Mouse (Mus musculus): ENCODE measurements around the gene Slc5a10. TPM values are rescaled to one million over a fixed set of nuclear protein-coding genes. Genes with fewer than 3 reads are reported as not detected.

Slc5a10 gene
- total and polyA plus RNA-seq, 2 experiments from 2014 or later: 0.10 to 0.16 TPM

DNA sequence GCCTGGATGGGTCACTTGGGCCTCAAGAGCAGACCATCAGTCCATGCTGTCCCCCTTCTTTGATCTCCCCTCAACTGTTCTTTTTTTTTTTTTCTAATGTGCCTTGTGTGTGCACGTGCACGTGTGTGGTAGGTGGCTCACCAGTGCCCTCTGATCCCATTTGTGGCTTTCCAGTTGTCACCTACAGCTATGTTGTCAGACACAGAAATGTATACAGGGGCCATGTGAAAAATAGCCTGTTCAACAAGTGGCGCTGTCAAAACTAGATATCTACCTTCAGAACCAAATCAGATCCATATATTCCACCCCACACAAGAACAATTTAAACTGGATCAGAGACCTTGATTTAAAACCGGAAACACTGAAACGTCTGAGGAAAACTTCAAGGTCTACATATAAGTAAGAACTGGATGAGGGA is 71.5 kb downstream of the Slc5a10 start:
- no peak for TF ChIP-seq CTCF (IDR thresholded peaks at IDR 0.05; ENCODE audit: low read depth)
- Histone ChIP-seq H3K4me3 (ENCODE audit: low read depth, low read length) (no peak overlapping the region), H3K4me1 (ENCODE audit: insufficient read depth) (no peaks in the 10 kb centered on the region), H3K36me3 (ENCODE audit: insufficient read depth) (no peaks in the 10 kb centered on the region), H3K27ac (ENCODE audit: low read depth, low read length) (no peak overlapping the region), H3K9ac (no peak overlapping the region), H3K27me3 (ENCODE audit: insufficient read depth, low read length) (no peaks in the 10 kb centered on the region), H3K9me3 (ENCODE audit: low read length) (no peaks in the 10 kb centered on the region), H3K4me2 (ENCODE audit: low read depth) (no peak overlapping the region)
- WGBS: 96% methylated on average over 5 of the region's 5 CpGs
- ATAC-seq (no peak), DNase-seq (no peak)

DNA sequence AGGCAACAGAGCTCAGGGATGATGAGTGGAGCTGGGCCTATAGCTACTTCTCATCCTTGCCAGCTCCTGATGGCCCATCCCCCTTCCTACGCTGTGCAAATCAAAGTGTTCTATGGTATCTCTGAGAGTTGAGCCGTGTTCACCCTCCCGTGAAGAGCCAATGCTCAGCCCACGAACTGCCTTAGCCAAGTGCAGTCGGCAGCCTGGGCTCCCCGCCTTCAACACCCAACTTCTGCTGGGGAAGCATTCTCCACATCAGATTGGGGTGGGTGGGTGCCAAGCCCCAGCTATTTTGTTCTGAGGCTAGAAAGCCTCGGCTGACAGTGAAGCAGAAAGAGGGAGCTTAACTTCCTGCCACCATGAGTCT is 71.9 kb downstream of the Slc5a10 start:
- WGBS: 68% methylated on average over 7 of the region's 7 CpGs

DNA sequence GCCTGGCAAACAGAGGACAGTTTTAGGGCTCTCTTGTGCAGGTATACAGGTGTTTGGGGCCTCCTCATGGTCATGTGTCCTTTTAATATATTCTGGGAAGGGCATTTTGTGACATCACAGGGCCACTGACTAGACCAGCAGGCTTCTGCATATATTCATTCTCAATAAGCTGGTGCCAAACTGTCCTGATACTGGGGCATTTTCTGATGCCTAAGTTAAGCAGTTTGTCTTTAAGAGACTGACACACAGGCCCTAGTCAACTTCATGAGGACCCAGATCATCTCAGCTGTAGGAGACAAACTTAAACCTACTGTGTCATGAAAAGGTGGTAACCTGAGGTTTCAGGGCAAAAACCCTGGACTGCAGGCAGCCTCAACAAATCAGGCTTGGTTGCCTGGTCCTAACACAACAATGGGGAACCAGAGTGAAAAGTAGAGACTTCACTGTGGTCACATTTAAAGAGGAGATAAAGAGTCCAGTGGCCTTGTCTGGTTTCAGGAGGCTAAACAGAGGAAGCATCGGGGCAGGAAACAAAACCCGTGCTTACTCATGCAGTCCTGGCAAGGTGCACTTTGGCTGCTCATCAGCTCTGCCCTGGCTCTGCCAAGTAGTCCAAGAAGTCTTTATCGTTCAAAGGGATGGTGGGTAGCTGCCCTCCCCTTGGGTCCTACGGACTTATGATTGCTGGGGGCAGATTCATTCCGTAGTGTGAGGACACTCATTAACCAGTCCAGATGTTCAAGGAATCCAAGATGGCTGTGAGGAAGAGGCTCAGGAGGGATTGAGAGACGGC is 72.5 kb downstream of the Slc5a10 start:
- no peak for TF ChIP-seq CTCF (IDR thresholded peaks at IDR 0.05; ENCODE audit: low read depth)
- Histone ChIP-seq H3K36me3 (ENCODE audit: insufficient read depth) (no peaks in the 10 kb centered on the region), H3K4me1 (ENCODE audit: insufficient read depth) (no peaks in the 10 kb centered on the region), H3K9ac (no peak overlapping the region), H3K27ac (ENCODE audit: low read depth, low read length) (no peak overlapping the region), H3K4me3 (ENCODE audit: low read depth, low read length) (no peak overlapping the region), H3K9me3 (ENCODE audit: low read length) (no peaks in the 10 kb centered on the region), H3K4me2 (ENCODE audit: low read depth) (no peak overlapping the region), H3K27me3 (ENCODE audit: insufficient read depth, low read length) (no peaks in the 10 kb centered on the region)
- ATAC-seq (no peak), DNase-seq (no peak)
- WGBS: 76% methylated on average over 6 of the region's 6 CpGs

More for the DNA sequence above, 71.9 kb downstream of the Slc5a10 start:
- no peak overlapping the region for H3K27ac ChIP-seq (ENCODE audit: low read depth, low read length)
- no peaks in the 10 kb centered on the region for H3K4me1 ChIP-seq (ENCODE audit: insufficient read depth)
- H3K4me3 ChIP-seq (ENCODE audit: low read depth, low read length): no peak overlapping the region
- ATAC-seq: no peak
- no peak overlapping the region for H3K4me2 ChIP-seq (ENCODE audit: low read depth)
- DNase-seq: no peak
- no peak for TF ChIP-seq CTCF (IDR thresholded peaks at IDR 0.05; ENCODE audit: low read depth)
- no peaks in the 10 kb centered on the region for H3K9me3 ChIP-seq (ENCODE audit: low read length)
- H3K36me3 ChIP-seq (ENCODE audit: insufficient read depth): no peaks in the 10 kb centered on the region
- no peaks in the 10 kb centered on the region for H3K27me3 ChIP-seq (ENCODE audit: insufficient read depth, low read length)
- no peak overlapping the region for H3K9ac ChIP-seq

DNA sequence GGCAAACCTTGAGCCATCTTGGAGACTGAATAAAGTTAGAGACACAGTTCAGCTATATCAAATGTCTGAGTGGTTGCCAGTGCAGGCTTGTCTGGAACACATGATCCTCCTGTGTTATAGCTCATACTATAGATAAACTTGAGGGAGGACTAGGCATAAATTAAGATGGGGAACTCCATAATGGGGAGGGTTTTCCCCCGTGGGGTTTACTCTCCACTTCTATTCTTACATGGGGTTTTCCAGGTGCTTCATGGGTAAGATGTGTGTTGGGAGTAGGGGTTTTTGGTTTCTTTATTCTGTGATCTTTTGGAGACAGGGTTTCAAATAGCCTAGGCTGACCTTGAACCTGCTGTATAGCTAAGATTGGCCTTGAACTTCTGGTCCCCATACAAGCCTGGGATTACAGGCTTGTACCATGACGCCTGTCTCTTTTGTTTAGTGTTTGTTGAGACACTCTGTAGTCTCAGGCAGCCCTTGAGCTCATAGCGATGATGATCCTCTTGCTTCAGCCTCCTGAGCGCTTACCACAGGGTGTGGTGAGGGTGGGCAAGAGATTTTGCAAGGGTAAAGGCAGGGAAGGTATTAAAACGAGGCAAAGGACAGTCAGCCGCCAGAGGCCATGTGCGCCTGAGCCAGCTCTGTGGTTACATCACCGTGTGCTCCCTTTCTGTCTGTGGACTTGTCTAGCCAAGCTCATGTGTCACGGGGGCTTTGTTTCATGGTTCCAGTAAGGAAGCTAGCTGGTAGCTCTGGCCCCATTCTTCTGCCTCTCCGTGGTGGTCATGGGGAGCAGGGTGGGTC is 73.3 kb downstream of the Slc5a10 start:
- no peaks in the 10 kb centered on the region for H3K27me3 ChIP-seq (ENCODE audit: insufficient read depth, low read length)
- no peaks in the 10 kb centered on the region for H3K9me3 ChIP-seq (ENCODE audit: low read length)
- WGBS: 69% methylated on average over 10 of the region's 10 CpGs
- no peak overlapping the region for H3K27ac ChIP-seq (ENCODE audit: low read depth, low read length)
- no peak overlapping the region for H3K9ac ChIP-seq
- no peak overlapping the region for H3K4me3 ChIP-seq (ENCODE audit: low read depth, low read length)
- no peaks in the 10 kb centered on the region for H3K4me1 ChIP-seq (ENCODE audit: insufficient read depth)
- no peaks in the 10 kb centered on the region for H3K36me3 ChIP-seq (ENCODE audit: insufficient read depth)
- no peak for TF ChIP-seq CTCF (IDR thresholded peaks at IDR 0.05; ENCODE audit: low read depth)
- DNase-seq (no peak), ATAC-seq (no peak)
- H3K4me2 ChIP-seq (ENCODE audit: low read depth): no peak overlapping the region

DNA sequence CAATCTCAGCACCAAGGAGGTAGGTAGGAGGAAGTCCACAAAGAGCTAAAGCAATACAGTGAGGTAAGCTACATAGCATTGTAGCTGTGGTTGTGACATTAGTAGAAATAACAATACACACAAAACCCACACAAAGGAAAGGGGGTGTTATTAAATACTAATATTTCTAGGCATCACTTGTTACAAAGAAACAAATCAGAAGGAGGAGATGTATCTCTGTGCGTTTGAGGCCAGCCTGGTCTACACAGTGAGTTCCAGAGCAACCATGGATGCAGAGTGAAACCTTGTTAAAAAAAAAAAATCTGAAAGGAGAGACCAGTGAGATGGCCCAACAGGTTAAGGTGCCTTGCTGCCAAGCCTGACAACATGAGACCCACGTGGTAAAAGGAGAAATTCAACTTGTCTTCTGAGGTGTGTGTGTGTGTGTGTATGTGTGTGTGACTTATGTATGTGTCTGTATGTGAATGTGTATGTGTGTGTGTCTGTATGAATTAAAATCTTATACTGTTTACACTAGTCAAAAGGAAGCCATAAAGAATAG is 74.1 kb downstream of the Slc5a10 start:
- Histone ChIP-seq H3K27ac (ENCODE audit: low read depth, low read length) (no peak overlapping the region), H3K27me3 (ENCODE audit: insufficient read depth, low read length) (no peaks in the 10 kb centered on the region), H3K4me1 (ENCODE audit: insufficient read depth) (no peaks in the 10 kb centered on the region), H3K9ac (no peak overlapping the region), H3K4me3 (ENCODE audit: low read depth, low read length) (no peak overlapping the region), H3K4me2 (ENCODE audit: low read depth) (no peak overlapping the region), H3K9me3 (ENCODE audit: low read length) (no peaks in the 10 kb centered on the region), H3K36me3 (ENCODE audit: insufficient read depth) (no peaks in the 10 kb centered on the region)
- no peak for TF ChIP-seq CTCF (IDR thresholded peaks at IDR 0.05; ENCODE audit: low read depth)
- ATAC-seq (no peak), DNase-seq (no peak)
- WGBS: 62% methylated on average over 2 of the region's 2 CpGs

DNA sequence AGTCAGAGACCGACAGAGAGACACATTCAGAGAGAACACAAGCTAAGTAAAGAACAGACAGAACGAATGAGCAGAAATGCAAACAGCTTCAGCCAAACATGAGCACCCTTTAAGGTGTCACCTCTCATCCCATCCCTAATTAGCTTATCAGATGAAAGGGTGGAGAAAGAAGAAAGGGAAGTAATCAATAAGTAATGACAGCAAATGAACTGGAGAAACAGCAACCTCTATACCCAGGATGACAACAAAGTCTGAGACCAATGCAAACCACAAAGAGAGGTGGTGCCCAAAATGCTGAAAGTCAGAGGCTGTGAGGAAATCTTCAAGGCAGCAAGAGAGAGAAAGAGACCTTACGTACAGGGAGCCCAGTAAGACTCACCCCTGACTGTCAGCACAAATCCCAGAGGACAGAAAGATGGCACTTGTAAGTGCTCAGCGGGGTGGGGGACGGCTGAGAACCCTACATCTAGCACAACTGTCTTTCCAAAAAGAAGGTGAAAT is 75.2 kb downstream of the Slc5a10 start:
- Histone ChIP-seq H3K36me3 (ENCODE audit: insufficient read depth) (no peaks in the 10 kb centered on the region), H3K4me1 (ENCODE audit: insufficient read depth) (no peaks in the 10 kb centered on the region), H3K9ac (no peak overlapping the region), H3K4me2 (ENCODE audit: low read depth) (no peak overlapping the region), H3K27ac (ENCODE audit: low read depth, low read length) (no peak overlapping the region), H3K9me3 (ENCODE audit: low read length) (no peaks in the 10 kb centered on the region), H3K27me3 (ENCODE audit: insufficient read depth, low read length) (no peaks in the 10 kb centered on the region), H3K4me3 (ENCODE audit: low read depth, low read length) (no peak overlapping the region)
- WGBS: 73% methylated on average over 5 of the region's 5 CpGs
- ATAC-seq: no peak
- no peak for TF ChIP-seq CTCF (IDR thresholded peaks at IDR 0.05; ENCODE audit: low read depth)
- DNase-seq: no peak
